Mouse (Mus musculus): ENCODE results near the gene Cdh4.

- TF ChIP-seq CTCF (IDR thresholded peaks at IDR 0.05; ENCODE audit: borderline replicate concordance, insufficient read depth, low read length) (no peak), POLR2A (IDR thresholded peaks at IDR 0.05; ENCODE audit: low read depth, low read length) (no peak)
Measured at GRCm38 (mm10) chr2:179705043-179705442, 262.8 kb downstream of the Cdh4 start.

Measured in embryonic fibroblast, embryonic 13.5 days (primary cell).